Mouse (Mus musculus): Measurements from ENCODE around the gene Stk38. TPM values are rescaled to one million over a fixed set of nuclear protein-coding genes. Genes with fewer than 3 reads are reported as not detected.

The Stk38 gene
- 520 TPM for total RNA-seq (2023)

DNA sequence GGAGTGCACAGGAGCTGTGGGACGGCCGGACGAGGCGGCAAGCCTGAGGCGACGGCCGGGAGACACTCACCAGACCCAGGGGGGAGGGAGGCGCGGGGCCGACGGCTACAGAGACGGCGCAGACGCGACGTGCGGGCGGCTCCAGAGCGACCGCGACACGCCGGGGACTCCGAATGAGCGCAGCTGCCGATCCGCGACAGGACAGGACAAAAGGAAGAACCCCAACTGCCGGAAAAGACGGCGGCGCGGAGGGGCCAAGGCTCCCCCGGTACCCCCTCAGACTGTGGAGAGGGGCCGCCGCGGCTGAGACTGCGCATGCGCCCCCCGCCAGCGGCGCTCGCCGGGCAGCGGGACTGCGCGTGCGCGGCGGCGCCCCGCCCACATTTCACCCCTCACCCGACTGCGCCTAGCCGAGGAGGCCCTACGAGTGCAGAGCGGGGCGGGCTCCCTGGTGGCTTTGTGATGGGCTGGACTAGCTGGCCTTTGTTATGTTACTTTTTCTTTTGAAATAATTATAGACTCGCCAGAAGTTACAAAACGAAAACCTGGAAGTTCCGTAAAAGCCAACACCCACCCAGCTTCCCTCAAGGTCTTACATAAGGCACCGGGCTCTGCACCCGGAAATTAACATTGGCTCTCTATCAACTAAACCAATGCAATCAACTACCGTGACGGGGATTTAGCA is at the start of gene Stk38:
Gene Stk38, minus strand, starts transcription at position 355 of the 685 bp plus-strand sequence.

DNA sequence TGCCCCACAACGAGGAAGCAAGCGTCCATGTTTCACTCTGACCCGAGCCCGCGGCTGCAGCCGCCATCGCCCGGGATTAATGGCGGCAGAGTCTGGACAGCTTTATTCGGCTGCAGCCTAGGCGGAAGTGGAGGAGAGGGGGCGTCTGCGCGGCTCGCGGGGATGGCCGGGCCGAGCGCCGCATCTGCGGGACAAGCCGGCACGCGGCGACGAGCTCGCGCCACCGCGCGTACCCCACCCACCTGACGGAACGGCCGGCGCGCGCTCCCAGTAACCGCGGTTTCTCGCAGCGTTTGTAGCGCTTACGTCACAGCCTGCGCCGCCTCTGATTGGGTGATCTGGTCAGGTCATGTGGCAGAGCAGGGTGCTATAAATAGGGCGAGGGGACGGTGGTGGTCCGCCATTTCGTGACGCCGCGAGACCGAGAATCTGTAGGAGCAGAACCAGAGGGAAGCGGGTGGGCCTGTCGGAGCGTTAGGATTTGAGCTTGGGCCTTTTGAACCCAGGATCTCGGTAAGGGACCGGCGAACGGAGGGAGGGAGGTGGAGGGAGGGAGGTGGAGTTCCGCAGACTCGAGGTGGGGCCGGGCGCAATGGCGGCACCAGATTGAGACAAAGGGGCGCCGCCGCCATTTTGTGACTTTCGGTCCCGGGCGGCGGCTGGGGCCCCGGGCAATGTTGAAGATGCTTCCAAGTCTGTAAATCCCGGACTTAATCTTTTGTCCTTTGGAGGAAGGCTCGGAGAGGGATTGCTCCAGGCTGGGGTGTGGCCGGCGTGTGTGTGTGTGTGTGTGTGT is 24.7 kb upstream of the Stk38 start, which contains the start of gene Srsf3:
Gene Srsf3, plus strand, starts transcription at position 355 of the 796 bp plus-strand sequence.

DNA sequence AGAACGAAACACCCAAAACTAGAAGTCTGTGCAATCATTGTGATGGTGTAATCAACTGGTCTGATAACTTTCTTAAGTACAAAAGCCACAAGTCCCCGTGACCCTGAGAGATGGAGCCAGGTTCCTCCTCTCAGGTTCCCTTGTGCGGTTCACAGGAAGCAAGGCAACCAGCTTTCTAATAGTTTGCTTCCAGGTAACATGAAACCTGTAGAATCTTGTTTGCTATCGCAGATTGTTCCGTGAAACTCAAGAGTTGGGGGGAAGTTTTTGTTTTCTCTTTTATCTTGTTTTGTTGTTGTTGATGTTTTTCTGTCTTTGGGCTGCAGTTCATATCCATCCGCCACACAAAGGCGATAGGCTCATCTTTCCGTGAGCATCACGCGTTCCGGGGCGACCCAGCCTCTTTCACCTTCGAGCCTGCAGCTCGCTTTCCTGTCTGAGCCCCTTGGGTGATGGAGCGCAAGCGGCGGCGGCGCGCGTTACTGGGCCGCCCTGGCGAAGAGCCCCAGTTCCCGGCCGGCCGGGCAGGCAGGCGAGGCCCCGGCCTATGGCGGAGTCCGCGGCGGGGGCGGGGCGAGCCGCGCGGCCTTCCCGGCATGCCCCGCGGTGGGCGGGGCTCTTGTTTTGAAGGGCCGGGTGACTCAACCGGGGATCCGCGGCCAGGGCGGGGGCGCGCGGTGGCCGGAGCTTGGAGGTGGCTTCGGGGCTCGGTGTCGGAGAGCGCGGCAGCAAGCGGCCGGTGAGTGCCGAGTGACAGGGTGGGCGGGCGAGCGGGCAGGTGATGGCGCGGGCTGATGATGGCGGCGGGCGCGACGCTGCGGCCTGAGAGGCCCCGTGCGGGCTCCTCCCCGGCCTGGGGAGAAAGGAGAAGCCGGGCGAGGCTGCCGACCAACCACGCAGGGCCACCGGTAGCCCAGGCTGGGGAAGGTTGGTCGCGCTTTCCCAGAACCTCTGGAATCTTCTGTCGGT is 55.7 kb downstream of the Stk38 start, which contains the start of gene Kctd20:
Gene Kctd20, plus strand, starts transcription at position 120 of the 969 bp plus-strand sequence.

DNA sequence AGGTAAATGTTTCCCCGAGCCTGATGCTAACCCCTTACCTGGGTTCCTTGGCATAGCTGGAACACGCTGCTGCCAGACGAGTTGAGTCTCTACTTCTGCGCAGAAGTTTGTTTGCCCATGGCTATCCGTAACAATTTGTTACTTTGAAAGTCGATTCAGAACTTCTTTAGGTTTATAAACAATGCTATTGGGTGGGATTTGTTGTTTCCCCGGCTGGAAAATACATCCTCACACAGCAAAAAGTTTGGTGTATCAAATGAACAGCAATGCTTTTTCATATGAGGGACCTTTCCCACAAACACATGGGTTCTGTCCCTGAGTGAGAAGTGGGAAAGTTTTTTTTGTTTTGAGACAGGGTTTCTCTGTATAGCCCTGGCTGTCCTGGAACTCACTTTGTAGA is 64.1 kb downstream of the Stk38 start, which contains the start of gene Pxt1:
Gene Pxt1, minus strand, starts transcription at position 101 of the 400 bp plus-strand sequence.

Other genes starting within 250 kb of the Stk38 start
- gene Mapk13, start 238.7 kb downstream of the Stk38 start, total RNA-seq (2023): not detected
- 47.1 TPM for gene Brpf3, start 206.9 kb downstream of the Stk38 start, total RNA-seq (2023)
- gene Pnpla1, start 149.6 kb downstream of the Stk38 start, total RNA-seq (2023): not detected
- gene 4930539E08Rik, start 92.7 kb downstream of the Stk38 start, total RNA-seq (2023): 0.38 TPM
- gene Pxt1, start 64.2 kb downstream of the Stk38 start, total RNA-seq (2023): not detected
- gene Kctd20, start 56.0 kb downstream of the Stk38 start, total RNA-seq (2023): 58.4 TPM
- 492 TPM for gene Srsf3, start 24.6 kb upstream of the Stk38 start, total RNA-seq (2023)
- 7.8 TPM for gene Cdkn1a, start 83.0 kb upstream of the Stk38 start, total RNA-seq (2023)
- gene Rab44, start 106.2 kb upstream of the Stk38 start, total RNA-seq (2023): 1.3 TPM
- gene Cpne5, start 230.2 kb upstream of the Stk38 start, total RNA-seq (2023): 0.32 TPM